Mouse (Mus musculus) CH12F3 (cell line): ENCODE data around the gene Clgn.
"Not testable (repeated sequence)": the region's sequence is repeated elsewhere in the genome, so short reads cannot be mapped to it uniquely, and the experiment has no call there.

Experiments
- in situ Hi-C: fragments of 300-500 bp; cut with MboI; formaldehyde crosslinking; loops from 2 replicates; pipeline ENCODE4 v1.14.3; 2020; ENCODE audit warnings: low sequenced_read_pairs

The Clgn gene

GRCm38 (mm10) chr8:83423032-83423825, 33.6 kb downstream of the Clgn start:
- in situ Hi-C loops: no loop called here

- in situ Hi-C loops: no loop called here
Measured at GRCm38 (mm10) chr8:83425202-83425601, 35.5 kb downstream of the Clgn start.

- in situ Hi-C loops: no loop called here
Measured at GRCm38 (mm10) chr8:83426104-83426759, 36.6 kb downstream of the Clgn start.

GRCm38 (mm10) chr8:83426949-83427348, 37.3 kb downstream of the Clgn start:
- in situ Hi-C loops: no loop called here

- in situ Hi-C loops: not testable (repeated sequence)
Measured at GRCm38 (mm10) chr8:83428621-83429020, 39.0 kb downstream of the Clgn start.

- in situ Hi-C loops: no loop called here
Measured at GRCm38 (mm10) chr8:83429071-83429524, 39.4 kb downstream of the Clgn start.

- in situ Hi-C loops: no loop called here
Measured at GRCm38 (mm10) chr8:83437077-83437476, 47.4 kb downstream of the Clgn start.

GRCm38 (mm10) chr8:83441656-83442242, 52.1 kb downstream of the Clgn start:
- in situ Hi-C loops: no loop called here

GRCm38 (mm10) chr8:83442243-83443051, 52.8 kb downstream of the Clgn start:
- in situ Hi-C loops: no loop called here

- in situ Hi-C loops: no loop called here
Measured at GRCm38 (mm10) chr8:83443052-83443400, 53.4 kb downstream of the Clgn start.

GRCm38 (mm10) chr8:83449960-83450359, 60.3 kb downstream of the Clgn start:
- in situ Hi-C loops: no loop called here

- in situ Hi-C loops: no loop called here
Measured at GRCm38 (mm10) chr8:83451056-83451455, 61.4 kb downstream of the Clgn start.

- in situ Hi-C loops: no loop called here
Measured at GRCm38 (mm10) chr8:83457121-83457520, 67.5 kb downstream of the Clgn start.

GRCm38 (mm10) chr8:83458222-83458621, 68.6 kb downstream of the Clgn start, which contains the start of gene Scoc:
Gene Scoc, minus strand, starts transcription at chr8:83458391.
- in situ Hi-C loops: no loop called here

GRCm38 (mm10) chr8:83459606-83460005, 69.9 kb downstream of the Clgn start:
- in situ Hi-C loops: no loop called here
